Mouse (Mus musculus) cerebellum, postnatal 10 days (tissue): ENCODE data around the gene Peli2.

ENCODE experiments used
- DNase-seq, 2 experiments: peaks; one replicate each; pipeline ENCODE4 v3.0.0; 2021; ENCODE audit warnings: mixed read lengths in 2 of 2

The Peli2 gene

DNA sequence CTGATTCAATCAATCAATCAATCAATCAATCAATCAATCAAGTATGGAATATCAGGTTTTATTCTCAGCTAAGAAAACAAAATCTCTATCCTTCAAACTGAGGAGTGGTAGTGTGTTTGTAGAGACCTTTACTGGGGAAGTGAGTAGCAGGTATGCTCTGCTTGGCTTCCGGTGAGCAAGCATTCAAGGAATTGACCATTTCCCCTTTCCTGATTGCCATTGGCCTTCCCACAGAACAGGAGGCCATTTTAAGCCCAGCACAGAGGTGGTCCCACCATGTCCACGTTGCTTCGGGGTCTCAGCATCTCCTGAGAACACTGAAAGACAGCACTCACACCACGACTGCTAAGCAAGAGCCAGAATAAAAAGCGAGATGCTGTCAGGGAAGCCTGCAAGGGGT lies 174.8 kb downstream of the Peli2 start:
- no peak for DNase-seq

DNA sequence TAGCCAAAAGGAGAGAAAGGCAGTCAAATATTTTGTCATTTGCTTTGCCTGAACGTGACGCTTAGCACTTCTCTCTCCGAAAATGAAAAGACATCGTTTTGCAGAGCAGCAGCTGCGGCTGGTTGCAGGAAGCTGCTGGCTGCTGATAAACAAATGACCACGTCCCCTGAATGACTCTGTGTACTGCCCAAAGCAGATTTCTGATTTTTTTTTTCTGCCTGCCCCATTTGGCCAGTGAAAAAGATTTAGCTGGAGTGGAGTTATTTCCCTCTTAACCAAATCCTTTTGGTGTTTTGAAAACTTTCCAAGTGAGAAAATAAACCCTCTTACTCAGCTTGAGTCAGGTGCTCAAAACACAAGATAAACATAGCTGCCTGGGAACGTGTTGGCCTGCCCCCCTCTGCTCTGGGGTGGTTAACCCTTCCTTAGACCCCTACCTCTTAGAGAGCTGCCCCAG lies 175.2 kb downstream of the Peli2 start:
- DNase-seq = no peak

DNA sequence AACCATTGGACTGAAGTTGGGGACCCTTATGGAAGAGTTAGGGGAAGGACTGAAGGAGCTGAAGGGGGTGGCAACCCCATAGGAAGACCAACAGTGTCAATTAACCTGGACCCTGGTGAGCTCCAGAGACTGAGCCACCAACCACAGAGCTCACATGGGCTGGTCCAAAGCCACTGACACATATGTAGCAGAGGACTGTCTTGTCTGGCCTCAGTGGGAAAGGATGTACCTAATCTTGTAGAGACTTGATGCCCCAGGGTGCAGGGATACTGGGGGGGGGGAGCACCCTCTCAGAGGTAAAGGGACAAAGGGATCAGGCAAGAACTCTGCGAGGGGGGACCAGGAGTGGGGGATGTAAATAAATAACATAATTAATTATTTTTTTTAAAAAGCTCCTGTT lies 176.2 kb downstream of the Peli2 start:
- DNase-seq = no peak

DNA sequence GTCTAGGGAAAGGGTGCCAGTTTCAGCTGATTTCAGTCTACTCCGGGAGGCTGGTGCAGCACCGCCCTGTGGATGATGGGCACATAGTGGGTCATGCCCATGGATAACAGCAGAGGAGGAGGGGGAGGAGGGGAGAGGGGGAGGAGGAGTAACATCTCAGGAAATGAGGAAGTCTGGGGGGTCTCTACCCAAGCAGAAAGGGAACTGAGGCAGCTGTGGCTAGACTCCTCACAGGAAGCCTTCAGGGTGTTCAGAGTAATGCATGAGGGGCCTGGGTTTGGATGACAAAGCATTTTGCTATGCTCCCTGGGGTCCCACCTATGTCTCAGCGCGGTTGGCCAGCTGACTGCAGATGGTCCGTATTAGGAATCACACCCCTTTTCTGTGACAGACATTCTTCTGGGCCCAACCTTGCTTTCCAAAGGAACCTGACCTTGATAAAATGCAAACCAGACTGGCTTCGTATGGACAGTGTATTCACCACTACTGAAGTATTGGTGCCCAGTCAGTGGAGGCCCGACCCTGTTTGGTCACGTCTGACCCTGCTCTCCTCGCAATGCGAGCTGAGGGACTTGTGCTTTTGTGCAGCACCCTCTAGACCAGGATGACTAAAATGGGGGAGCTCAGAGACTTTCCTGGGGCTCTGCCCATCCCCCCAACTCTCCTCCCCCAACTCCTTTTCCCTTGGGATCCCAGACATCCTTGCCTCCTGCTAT lies 182.0 kb downstream of the Peli2 start:
- no peak for DNase-seq

DNA sequence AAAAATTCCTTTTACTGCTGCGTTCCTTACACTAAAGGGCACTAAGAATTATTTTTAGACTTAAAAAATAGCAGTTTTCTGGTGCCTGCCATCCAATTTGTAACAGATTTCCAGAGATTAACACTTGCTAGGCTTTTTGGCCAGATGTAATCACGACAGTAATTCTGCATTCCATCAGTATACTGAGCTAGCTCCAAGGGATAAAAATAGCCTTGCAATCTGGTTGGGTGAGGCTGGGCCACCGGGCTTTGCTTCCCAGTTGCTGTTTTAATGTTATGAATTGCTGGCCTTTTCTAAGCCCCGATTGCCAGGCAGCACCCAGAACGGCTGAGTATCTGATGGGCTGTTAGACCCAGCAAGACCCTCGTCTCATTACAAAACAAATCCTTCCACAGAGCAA lies 182.6 kb downstream of the Peli2 start:
- no peak for DNase-seq

DNA sequence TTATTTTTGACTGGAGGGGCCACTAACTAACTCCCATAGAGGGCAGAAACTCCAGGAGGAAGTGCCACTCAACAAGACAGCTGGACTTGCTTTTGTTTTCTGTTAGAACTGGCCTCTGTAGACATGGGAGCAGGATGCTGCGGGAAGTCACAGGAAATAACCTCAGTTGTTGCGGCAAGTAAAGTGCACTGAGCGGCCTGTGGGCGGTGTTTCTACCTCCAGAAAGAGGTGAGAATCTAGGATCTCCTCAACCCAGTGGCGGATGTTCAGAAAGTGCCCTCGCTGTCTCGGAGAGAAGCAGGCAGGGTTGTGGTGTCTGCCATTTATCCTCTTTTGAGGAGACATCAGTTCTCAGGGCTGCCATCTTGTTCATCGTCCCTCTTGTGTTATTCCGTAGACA lies 183.2 kb downstream of the Peli2 start:
- no peak for DNase-seq

DNA sequence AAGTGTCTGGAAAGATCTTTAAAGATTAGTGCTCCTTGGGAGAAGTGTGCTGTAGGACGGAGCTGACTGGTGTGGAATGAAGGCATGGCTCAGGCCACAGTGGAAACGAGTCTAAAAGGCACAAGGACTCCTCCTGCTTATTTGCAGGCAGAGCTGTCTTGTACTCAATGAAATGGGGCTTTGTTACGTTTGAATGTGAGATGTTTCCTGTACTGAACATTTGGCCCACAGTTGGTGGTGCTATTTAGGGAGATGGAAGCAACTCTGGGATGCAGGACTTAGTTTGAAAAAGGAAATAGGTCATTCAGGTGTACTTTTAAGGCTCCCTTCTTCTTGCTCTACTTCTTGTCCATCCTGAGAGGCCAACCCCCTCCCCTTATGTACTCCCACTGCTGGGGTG lies 192.6 kb downstream of the Peli2 start:
- DNase-seq = no peak

DNA sequence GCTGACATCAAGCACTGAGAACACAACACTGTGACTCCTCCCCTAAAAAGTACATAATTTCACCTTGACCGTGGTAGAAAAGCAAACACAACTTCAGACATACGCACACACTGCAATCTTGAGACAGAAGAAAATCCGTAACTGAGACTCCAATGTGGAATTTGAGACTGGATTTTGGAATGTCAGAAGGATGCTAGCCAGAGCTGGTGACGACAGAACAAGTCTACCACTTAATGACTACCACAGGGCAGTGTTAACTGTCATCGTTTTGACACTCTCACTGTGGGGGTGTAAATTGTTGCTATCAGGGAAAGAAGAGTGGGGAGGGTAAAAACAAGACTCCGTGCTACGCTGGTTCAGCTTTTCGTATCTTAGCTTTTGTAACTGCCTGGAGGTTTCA lies 195.8 kb downstream of the Peli2 start:
- DNase-seq = no peak

DNA sequence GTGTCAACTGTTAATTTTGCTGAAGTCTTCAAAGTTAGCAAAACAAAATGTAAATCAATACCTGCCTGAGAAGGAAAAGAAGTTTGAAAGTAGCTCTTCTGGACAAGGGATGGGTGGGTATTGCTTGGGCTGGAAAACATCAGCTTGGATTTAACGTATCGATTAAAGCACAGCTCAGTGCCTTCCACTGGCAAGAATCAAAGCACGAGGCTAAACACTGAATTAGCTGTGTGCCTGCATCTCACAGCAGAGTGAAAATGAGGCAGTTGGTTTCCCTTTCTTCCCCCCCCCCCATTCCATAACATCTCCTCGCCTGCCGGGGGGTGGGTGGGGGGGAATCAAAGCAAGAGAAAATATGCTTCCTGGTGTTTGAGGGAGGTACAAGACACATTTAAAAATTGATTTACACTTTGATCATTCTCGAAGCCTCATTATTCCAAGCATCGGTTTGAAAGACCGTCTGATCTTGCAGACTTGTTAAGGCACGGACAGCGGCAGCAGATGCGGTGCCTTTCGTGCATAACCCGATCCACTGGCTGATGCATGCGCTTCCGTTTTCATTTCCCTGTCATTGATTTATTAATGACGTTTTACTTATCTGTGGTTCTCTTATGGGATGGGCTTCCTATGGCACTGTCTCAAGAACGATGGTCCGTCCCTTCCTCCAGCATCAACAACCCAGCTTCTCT lies 203.3 kb downstream of the Peli2 start:
- DNase-seq = no peak

DNA sequence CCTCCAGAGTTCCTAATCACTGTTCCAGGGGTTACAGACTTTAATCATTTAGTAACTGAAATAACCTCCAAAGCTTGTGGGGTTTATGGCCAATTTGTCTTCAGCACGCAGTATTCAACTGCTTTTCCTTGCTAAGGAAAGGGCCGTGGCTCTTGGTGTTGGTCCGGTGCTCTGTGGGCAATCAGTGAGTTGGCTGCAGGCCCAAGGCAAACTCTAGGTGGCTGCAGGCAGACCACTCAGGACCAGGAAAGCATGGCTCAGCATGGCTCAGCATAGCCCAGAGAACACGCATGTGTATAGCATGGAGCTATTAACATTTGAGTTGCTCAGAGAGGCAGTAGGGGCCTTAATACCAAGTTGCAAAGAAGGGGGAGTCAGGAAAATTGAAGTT lies 203.8 kb downstream of the Peli2 start:
- peak; percentile 53 to 69 for DNase-seq

DNA sequence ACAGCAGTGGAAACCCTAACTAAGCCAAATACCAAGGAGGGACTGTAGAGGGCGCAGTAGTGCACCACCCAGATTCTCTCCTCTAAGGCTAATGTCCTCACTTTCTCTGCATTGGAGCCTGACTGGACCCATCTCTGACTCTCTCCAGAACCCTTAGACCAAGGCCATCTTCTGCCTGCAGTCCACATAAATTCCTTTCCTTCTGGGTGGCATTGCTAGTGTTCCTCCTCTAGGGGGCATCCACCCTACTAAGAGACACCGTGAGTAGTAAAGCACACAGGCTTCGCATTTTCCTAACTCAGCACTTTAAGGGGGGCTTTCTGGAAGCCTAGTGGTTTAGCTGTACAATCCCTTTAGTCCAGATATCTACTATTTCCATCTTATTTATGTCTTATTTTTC lies 207.1 kb downstream of the Peli2 start:
- no peak for DNase-seq

DNA sequence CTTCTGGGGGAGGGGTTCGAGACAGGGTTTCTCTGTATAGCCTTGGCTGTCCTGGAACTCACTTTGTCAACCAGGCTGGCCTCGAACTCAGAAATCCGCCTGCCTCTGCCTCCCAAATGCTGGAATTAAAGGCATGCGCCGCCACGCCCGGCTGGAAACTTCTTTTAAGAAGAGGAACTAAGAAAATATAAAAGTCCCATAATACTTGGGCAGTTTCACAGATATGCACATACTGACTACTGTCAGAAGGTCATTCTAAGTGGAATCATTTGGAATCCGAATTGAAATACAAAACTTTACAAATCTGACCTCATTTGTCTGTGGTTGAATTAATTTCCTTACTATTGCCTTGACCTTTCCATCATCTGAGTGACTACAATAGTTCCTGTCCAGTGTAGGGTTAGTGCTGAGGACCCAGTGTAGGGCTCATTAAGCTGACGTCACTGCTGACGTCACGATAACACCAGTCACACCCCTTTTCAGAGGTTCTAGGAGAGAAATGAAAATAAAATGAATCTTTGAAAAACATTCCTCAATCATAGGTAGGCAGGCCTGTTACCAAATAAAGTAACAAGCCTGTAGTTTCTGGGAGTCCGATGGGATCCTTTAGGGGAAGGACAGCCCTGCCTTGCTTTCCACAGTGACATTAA lies 209.2 kb downstream of the Peli2 start:
- no peak for DNase-seq
